Comparison of ENCODE assay signal across 8 mouse cellular contexts in genomic region chr5:23712130-23713001, GRCm38 (mm10). TPM values are rescaled to one million over a fixed set of nuclear protein-coding genes. Genes with fewer than 3 reads are reported as not detected.
DNase-seq lines count a peak whose midpoint lies in the region; ATAC-seq and TF ChIP-seq lines count a peak whose summit lies in the region.

No protein-coding gene starts in this region.

- POLR2A ChIA-PET in Patski (lab: Charles Lee), result no interaction called here

- peak; percentile 90 for ATAC-seq in Patski
- ATAC-seq in hindbrain, embryonic 13.5 days (ENCODE audit: low FRiP score), result peak; percentile 97

- H3K4me3 ChIP-seq in hindbrain, embryonic 13.5 days, result peak overlapping the region; percentile 71

- no peaks in the 10 kb centered on the region for H3K27me3 ChIP-seq in Patski
- H3K27me3 ChIP-seq in hindbrain, embryonic 13.5 days, result no peaks in the 10 kb centered on the region

- H3K4me2 ChIP-seq in hindbrain, embryonic 13.5 days, result peak overlapping the region; percentile 77

- peaks cover 26% of the 10 kb centered on the region for H3K36me3 ChIP-seq in hindbrain, embryonic 13.5 days

- TF ChIP-seq CTCF in Patski (IDR thresholded peaks at IDR 0.05), result peak; percentile 84

- peaks cover 15% of the 10 kb centered on the region for H3K9me3 ChIP-seq in hindbrain, embryonic 13.5 days

- 3% methylated on average over 60 of the region's 60 CpGs for WGBS in hindbrain, embryonic 13.5 days

- H3K9ac ChIP-seq in hindbrain, embryonic 13.5 days, result peak overlapping the region; percentile 77

- in situ Hi-C loops in Patski (cut with MboI; ENCODE audit: low pct_unique_long_range_greater_than_20kb), result no loop called here

- H3K27ac ChIP-seq in hindbrain, embryonic 13.5 days, result peak overlapping the region; percentile 55

- CTCF ChIA-PET in Patski (lab: Charles Lee), result no interaction called here

- peaks cover 5% of the 10 kb centered on the region; the same call in 1 of the 2 replicates for H3K4me1 ChIP-seq in hindbrain, embryonic 13.5 days (replicated peaks)

- DNase-seq in Patski (ENCODE audit: low read depth, low spot score), result no peak
- DNase-seq in cerebellum, postnatal 25 days, result peak; percentile 79 to 88
- peak; percentile 21 to 44 for DNase-seq in frontal cortex, postnatal 25 days (ENCODE audit: low spot score in 2 of 2)
- DNase-seq in layer of hippocampus, postnatal 25 days (ENCODE audit: extremely low spot score in 1 of 2, low spot score in 1 of 2), result peak; percentile 39 to 62
- peak; percentile 80 for DNase-seq in lung, postnatal 25 days (ENCODE audit: low spot score)
- peak; percentile 11 for DNase-seq in retina, adult 2 months (ENCODE audit: low read depth, low spot score)
- DNase-seq in urinary bladder, adult 18-20 months (ENCODE audit: low spot score in 2 of 2), result peak; percentile 55 to 69

RNA-seq across cellular contexts. Expression of gene Srpk2, which starts 27.9 kb away (rescaled TPM):
- 53.2 TPM for polyA plus RNA-seq in Patski (2021)
- 101 and 105 TPM in 2 replicates for polyA plus RNA-seq in hindbrain, embryonic 13.5 days (2015; fragmentation: Nextera tagmentation; extraction: Ambion mirVana)
- 100 to 1,000 TPM; 142 to 149 TPM for total RNA-seq in layer of hippocampus, postnatal 25 days (2021)
